Mouse (Mus musculus) ovary, postnatal 10 days (tissue): Measurements from ENCODE around the gene Flywch1.

ENCODE experiments used
- DNase-seq: peaks from one replicate; pipeline ENCODE4 v3.0.0; 2022; ENCODE audit warnings: low spot score

Flywch1 gene

GRCm38 (mm10) chr17:23744076-23744475, 27.3 kb downstream of the Flywch1 start:
- DNase-seq = no peak

GRCm38 (mm10) chr17:23742941-23743340, 28.5 kb downstream of the Flywch1 start:
- DNase-seq = no peak

GRCm38 (mm10) chr17:23742210-23742793, 29.1 kb downstream of the Flywch1 start:
- no peak for DNase-seq

- no peak for DNase-seq
Observed at GRCm38 (mm10) chr17:23741359-23742209, 29.8 kb downstream of the Flywch1 start.

GRCm38 (mm10) chr17:23740598-23741021, 30.8 kb downstream of the Flywch1 start, which contains the start of gene Paqr4:
Gene Paqr4, minus strand, starts transcription at chr17:23740867.
- no peak for DNase-seq

- DNase-seq = peak; percentile 79
Observed at GRCm38 (mm10) chr17:23740136-23740584, 31.2 kb downstream of the Flywch1 start.

GRCm38 (mm10) chr17:23739202-23740135, 31.9 kb downstream of the Flywch1 start:
- DNase-seq = no peak

GRCm38 (mm10) chr17:23738836-23739201, 32.6 kb downstream of the Flywch1 start:
- DNase-seq = no peak

GRCm38 (mm10) chr17:23737493-23738445, 33.6 kb downstream of the Flywch1 start:
- DNase-seq = no peak

- DNase-seq = no peak
Observed at GRCm38 (mm10) chr17:23734341-23734740, 37.1 kb downstream of the Flywch1 start.

- no peak for DNase-seq
Observed at GRCm38 (mm10) chr17:23730441-23730840, 41.0 kb downstream of the Flywch1 start.

GRCm38 (mm10) chr17:23726758-23727142, 44.7 kb downstream of the Flywch1 start:
- DNase-seq = peak; percentile 38

- DNase-seq = peak; percentile 94
Observed at GRCm38 (mm10) chr17:23725999-23726757, 45.2 kb downstream of the Flywch1 start, which contains the start of gene Pkmyt1. Gene Pkmyt1, plus strand, starts transcription at chr17:23726336.

GRCm38 (mm10) chr17:23725477-23725876, 45.9 kb downstream of the Flywch1 start:
- DNase-seq = no peak

- DNase-seq = no peak
Observed at GRCm38 (mm10) chr17:23722376-23723125, 48.9 kb downstream of the Flywch1 start, which contains the start of gene 1520401A03Rik. Gene 1520401A03Rik, minus strand, starts transcription at chr17:23722783.

- no peak for DNase-seq
Observed at GRCm38 (mm10) chr17:23721886-23722285, 49.5 kb downstream of the Flywch1 start.

GRCm38 (mm10) chr17:23719455-23719854, 51.9 kb downstream of the Flywch1 start:
- no peak for DNase-seq

- no peak for DNase-seq
Observed at GRCm38 (mm10) chr17:23717003-23717402, 54.4 kb downstream of the Flywch1 start.

- peak; percentile 35 for DNase-seq
Observed at GRCm38 (mm10) chr17:23706212-23706611, 65.2 kb downstream of the Flywch1 start.
